Mouse (Mus musculus) heart, postnatal 36 days (tissue): ENCODE results near the gene Pck2. TPM values are rescaled to one million over a fixed set of nuclear protein-coding genes. Genes with fewer than 3 reads are reported as not detected.

Experiments used
- DNase-seq, 2 experiments: peaks; one replicate each; pipeline ENCODE4 v3.0.0; 2021 to 2022
- intact Hi-C: fragments of 180-260 bp; cut with DNase I; formaldehyde crosslinking; loops from one replicate; pipeline ENCODE4 v1.15.1; 2025
- total RNA-seq, 2 experiments: library from RNA; stranded (reverse); gene quantifications; 2 replicates each; pipeline ENCODE4 v1.2.3; 2021

Gene Pck2
- total RNA-seq, 2 experiments from 2014 or later: 12.9 to 13.2 TPM

DNA sequence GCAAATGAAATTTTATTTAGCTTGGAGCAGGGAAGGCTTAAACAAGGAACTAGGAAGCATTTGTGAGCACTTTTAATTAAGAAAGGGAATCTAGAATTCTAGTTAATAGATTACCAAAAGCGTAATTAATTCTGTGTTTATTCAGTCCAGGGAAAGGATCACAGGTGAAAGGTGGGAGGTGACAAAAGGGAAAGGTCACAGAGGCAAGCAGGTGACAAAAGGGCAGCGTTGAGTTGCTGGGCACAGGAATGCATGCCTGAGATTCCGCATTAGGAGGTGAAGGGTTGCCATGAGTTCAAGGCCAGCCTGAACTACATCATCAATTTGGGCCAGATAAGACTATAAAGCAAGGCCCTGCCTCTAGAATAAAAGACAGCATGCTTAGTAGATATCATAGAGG, 27.4 kb downstream of the Pck2 start:
- intact Hi-C loops: no loop called here
- DNase-seq: no peak

DNA sequence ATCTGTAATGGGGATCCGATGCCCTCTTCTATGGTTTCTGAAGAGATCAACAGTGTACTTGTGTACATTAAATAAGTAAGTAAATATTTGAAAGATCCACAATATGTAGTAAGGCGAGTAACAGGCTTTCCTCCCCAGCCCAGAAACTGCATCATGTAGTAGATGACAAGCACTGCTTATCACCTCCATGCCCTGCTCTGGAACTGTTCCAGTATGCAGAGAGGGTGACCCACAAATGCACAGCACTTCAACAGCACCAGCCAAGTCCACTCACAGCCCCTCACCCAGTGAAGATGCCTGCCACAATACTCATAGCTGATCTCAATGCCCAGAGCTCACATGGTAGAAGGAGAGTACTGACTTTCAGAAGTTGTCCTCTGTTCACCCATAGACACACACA, 30.5 kb downstream of the Pck2 start:
- no peak for DNase-seq
- intact Hi-C loops: no loop called here

DNA sequence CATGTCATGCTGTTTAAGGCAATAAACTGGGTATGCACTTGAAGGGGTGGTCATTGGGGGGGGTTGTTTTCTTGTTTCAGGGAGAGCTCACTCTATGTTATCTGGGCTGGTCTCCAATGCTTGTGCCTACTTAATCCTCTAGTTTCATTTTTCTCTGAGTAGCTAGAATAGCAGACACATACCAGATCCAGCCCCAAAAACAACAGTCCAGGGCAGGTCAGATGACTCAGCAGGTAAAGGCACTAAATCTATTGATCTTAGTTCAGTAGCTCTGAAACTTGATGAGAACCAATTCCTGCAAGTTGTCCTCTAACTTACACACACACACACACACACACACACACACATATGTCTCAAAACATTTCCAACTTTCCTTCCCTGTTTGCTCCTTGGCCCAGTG, 31.7 kb downstream of the Pck2 start:
- intact Hi-C loops: no loop called here
- DNase-seq: no peak

DNA sequence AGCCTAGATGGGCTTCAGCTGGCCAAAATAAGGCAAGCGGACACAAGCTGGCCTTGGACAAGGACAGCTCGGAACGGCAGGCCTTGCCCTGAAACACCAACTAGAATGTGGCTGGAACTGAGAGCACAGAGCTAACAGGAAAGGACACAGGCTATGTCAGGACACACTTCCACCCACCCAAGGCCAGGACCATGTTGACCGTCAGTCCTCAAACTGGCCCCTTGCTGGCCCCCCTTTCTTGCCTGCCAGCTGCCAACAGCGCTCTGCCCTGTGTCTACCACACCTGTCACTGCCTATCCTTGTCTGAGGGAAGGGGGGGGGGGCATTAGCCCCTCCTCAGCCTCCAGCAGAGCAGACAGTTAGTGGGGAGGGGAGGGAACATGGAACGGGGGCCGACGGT, 35.2 kb downstream of the Pck2 start, which contains the start of gene Fitm1:
Gene Fitm1, plus strand, starts transcription at position 316 of the 400 bp plus-strand sequence.
- DNase-seq: peak in 1 of 2 experiments; percentile 58
- intact Hi-C loops: no loop called here

DNA sequence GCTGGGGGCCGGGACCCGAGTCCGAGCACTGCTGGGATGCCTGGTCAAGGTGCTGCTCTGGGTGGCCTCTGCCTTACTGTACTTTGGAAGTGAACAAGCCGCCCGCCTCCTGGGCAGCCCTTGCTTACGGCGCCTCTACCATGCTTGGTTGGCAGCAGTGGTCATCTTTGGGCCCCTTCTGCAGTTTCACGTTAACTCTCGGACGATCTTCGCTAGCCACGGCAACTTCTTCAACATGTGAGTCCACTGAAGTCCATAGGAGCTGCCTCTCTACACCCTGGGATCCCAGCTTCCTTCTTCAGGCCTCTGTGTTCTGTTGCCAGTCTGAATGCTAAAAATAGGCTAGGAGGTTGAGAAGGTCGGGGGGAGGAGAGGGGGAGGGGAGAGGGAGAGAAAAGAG, 35.6 kb downstream of the Pck2 start:
- intact Hi-C loops: no loop called here
- peak in 1 of 2 experiments; percentile 45 for DNase-seq

DNA sequence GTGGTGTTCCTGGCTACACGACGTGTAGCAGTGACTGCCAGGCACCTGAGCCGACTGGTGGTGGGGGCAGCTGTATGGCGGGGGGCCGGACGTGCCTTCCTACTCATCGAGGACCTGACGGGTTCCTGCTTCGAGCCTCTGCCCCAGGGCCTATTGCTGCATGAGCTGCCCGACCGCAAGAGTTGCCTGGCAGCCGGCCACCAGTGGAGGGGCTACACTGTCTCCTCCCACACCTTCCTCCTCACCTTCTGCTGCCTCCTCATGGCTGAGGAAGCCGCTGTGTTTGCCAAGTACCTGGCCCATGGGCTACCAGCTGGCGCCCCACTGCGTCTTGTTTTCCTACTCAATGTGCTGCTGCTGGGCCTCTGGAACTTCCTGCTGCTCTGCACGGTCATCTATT, 36.3 kb downstream of the Pck2 start:
- peak in 1 of 2 experiments; percentile 31 for DNase-seq

DNA sequence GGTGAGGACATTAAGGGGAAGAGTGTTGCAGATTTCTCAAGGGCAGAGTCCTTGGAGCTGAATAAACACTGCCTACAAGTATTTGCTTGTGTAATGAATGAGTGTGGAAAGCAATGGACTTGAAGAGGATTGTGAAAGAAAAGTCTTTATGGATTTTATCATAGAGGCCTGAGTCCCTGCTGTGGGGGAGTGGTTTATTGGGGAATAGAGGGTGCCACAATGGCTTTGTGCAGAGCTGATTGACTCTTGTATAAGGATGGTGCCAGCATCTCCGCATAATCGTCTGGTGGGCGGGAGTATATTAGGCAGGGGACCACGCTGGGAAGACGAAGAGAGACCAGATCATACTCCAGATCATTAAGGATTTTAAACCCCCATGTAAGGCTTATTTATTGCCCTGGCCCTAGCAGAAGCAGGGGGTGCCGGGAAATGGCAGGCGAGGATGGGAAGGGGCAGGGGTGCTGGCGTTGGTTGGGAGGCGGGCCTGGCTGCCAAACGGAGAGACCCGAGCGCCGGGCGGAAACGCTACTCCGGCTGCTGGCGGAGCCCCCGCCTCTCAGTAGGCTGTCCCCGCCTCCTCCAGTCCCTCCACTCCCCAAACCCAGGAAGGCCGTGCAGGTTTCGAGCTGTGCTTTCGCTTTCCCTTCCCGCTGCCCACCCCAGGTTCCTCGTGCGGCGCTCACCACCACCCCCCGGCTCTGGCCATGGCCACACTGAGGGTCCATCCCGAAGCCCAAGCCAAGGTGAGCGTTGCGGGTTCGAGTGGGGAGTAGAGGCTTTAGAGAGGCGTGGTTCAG, 38.0 kb downstream of the Pck2 start, which contains the start of gene Psme1:
Gene Psme1, plus strand, starts transcription at position 253 of the 797 bp plus-strand sequence.
- intact Hi-C loops: no loop called here
- peak; percentile 77 to 82 for DNase-seq

More for the DNA sequence above, 36.3 kb downstream of the Pck2 start:
- intact Hi-C loops: no loop called here

DNA sequence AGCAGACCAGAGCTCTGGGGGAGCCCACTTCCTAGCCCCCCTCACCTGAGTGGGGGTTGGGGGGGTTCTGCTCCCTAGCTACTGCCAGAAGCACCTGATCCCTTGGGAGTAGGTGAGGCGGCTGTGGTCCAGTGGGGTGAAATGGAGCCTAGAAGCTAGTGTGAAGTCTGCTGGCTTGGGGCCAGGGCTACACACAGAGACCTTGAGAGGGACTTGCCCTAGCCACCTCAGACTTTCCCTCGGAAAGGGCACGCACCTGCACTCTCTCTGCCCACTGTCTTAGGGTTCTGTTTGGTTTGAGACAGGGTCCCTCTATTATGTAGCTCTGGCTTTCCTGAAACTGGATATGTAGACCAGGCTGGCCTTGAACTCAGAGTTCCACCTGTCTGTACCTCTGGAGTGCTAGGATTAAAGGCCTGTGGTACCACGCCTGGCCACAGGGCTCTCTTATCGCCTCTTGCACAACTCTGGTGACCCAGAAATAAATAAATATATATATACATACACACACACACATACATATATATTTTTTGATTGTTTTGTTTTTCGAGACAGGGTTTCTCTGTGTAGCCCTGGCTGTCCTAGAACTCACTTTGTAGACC, 38.7 kb downstream of the Pck2 start:
- peak in 1 of 2 experiments; percentile 66 for DNase-seq
- intact Hi-C loops: no loop called here

DNA sequence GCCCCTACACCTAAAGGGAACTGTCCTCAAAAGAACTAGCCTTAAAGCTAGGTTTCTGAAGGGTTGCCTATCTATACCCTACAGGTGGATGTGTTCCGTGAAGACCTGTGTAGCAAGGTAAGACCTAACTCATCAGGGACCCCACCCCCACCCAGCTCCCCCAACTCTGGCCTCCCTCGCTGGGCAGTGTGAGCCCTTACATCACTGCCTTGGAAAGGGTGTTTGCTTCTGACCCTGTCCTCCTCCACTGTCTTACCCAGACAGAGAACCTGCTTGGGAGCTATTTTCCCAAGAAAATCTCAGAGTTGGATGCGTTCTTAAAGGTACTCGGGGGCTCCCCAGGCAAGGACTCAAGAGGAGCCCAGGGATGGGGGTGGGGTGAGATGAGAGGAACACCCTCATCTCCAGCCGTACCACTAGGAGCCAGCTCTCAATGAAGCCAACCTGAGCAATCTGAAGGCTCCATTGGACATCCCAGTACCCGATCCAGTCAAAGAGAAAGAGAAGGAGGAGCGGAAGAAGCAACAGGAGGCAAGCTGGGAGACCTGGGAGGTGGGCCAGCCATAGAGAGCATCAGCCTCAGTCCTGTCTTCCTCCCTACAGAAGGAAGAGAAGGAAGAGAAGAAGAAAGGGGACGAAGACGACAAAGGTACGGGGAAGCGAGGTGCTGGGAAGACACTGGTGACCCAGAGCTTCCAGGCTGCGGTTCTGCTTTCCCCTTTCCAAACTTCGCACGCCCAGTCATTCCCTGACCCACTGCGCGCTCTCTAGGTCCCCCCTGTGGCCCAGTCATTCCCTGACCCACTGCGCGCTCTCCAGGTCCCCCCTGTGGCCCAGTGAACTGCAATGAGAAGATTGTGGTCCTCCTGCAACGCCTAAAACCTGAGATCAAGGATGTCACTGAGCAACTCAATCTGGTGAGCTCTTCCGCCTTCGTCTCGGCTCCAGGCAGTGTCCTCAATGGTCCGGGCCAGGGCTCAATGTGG, 39.7 kb downstream of the Pck2 start:
- no peak for DNase-seq

DNA sequence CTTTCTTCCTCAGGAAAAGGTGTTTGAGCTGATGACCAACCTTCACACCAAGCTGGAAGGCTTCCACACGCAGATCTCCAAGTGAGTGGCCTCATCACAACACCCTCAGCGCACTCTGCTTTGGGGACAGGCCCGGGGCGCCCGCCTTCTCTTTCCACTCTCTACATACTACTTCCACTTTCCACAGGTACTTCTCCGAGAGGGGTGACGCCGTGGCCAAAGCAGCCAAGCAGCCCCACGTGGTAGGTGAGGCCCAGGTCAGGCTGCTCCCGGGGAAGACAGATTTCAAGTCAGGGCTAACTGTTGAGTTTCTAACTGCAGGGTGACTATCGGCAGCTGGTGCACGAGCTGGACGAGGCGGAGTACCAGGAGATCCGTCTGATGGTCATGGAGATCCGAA, 40.7 kb downstream of the Pck2 start:
- DNase-seq: no peak
- intact Hi-C loops: no loop called here

More for the DNA sequence above, 39.7 kb downstream of the Pck2 start:
- intact Hi-C loops: no loop called here

DNA sequence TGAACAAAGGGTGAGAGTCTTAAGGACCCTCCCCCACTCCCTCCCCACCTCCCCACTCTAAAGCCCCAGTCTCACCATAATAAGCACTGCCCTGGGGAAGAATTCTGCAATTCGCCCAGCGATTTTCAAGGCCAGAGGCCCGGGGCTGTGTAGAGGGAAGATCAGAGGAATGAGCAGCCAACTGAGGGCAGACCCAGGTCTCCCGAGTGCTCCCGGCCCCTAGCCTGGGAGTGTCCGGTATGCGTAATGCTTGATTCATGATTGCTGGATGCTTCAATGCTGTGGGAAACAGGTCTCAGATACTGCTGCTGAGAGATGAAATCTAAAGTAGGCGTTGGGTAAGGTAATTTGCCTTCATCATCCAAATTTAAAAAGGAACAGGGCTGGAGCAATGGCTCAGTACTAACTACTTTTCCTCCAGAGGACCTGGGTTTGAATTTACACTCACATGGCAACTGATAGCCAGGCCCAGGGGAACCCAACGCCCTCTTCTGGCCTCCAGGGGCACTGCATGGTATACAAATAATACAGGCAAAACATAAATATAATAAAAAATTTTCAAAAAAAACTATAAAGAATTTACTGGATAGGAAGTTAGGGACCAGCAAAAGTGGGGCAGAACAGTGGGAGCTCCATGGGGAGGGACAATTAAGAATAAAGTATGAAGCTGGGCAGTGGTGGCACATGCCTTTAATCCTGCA, 42.1 kb downstream of the Pck2 start:
- intact Hi-C loops: no loop called here
- no peak for DNase-seq

DNA sequence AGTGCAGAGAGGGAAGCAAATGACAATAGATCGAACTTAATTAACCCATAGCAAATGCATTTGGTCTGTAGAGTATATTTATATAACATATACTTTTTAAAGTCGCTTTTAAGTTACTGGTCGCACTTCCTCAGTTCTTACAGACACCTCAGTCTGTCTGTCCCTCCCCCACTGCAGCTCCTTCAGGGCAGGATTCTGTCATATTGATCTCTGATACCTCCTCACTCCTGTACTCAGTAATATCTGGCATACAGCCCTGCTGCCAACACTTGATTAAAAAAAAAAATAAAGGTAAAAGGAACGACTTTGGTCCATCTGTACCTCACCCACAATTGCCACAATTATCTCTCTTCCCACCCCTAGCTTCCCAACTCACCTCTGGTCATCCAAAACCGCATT, 44.2 kb downstream of the Pck2 start:
- DNase-seq: no peak
- intact Hi-C loops: no loop called here

DNA sequence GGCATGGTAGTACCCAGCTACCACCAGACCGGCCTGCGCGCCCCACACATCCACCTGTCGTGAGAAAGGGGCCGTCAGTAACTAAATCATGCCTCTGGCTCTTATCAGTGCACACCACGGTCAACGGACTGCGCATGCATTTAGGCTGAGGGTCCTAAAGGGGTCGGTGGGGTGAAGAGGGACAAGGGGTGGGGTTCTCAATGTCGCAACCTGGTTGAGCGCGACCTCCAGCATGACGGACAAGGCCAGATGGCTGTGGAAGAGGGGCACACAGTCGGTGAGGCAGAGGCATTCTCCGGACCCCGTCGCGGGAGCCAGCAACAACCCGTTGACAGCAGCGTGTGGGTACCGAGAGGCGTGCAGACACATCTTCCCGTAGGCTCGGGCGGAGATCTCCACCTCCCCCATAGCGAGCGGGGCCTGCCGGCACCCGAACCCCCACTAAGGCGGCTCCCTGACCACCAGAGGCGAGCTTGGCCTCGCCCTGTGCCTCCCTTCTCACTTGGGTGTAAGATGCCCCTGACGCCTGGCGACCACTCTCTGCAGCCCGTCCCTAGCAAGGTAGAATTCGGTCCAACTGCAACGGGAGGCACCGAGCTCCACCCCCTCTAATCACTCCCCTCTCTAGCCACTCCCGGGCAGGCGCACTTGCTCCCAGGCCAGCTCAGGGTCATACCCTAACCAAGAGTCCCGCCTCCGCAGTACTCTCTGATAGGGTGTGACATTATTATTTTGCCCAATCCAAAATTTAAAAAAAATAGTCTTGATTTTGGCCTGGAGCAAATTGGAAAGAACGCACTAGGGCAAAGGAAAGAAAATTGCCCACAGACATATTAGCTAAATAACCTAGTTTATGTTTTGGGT, 44.9 kb downstream of the Pck2 start, which contains the start of gene Emc9:
Gene Emc9, minus strand, starts transcription at position 601 of the 864 bp plus-strand sequence.
- intact Hi-C loops: no loop called here
- peak; percentile 77 to 81 for DNase-seq

DNA sequence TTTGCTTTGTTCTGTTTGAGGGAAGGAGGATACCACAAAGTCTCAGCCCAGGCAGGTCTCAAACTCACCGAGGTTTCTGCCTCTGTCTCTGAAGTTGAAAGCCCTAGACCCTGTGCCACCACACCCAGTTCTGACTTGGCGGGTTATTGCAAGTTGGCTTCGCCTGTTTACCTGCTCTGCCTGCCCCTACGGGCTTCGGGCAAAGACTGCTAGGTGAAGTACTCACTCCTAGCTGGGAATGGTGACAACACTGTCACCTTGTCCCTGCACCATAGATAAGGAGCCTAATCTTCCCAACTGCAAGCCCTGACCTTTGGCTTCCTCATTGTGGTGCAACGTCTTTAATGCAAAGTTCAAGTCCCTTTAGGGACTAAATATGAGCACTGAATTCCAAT, 45.5 kb downstream of the Pck2 start:
- no peak for DNase-seq
- intact Hi-C loops: no loop called here

DNA sequence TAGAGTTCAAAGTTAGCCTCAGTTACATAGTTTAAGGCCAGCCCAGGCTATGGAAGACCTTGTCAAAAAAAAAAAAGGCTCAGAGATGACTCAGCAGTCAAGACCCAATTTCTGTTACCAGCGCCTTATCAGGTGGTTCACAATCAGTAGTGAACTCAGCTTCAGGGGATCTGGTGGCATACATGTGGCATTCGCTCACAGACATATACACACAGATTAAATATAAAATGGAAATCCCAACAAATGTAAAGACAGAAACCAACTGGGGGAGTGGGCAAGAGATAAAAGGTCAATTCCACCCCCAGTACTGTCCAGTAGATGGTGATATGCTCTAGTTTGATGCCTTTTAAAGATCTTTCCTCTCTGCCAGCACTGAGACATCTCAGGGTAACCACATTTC, 46.1 kb downstream of the Pck2 start:
- DNase-seq: no peak
- intact Hi-C loops: no loop called here

DNA sequence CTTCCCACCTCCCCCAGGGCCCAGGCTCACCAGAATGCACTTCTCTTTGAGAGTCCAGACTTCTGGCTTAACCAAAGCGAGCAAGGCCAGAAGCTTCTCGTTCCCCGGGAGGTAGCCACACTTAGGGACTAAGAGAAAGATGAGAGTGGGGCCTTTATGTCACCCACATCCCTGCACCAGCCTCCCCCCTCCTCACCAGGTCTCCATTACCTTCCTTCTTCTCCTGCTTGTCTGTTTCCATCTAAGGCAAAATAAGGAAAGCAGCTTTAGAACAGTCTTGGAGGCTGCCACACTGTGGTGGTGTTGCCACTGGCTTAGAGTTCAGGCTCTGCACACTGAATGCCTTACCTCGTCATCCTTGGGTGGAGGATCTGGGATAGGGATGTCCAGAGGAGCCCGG, 49.2 kb downstream of the Pck2 start:
- intact Hi-C loops: no loop called here
- no peak for DNase-seq

DNA sequence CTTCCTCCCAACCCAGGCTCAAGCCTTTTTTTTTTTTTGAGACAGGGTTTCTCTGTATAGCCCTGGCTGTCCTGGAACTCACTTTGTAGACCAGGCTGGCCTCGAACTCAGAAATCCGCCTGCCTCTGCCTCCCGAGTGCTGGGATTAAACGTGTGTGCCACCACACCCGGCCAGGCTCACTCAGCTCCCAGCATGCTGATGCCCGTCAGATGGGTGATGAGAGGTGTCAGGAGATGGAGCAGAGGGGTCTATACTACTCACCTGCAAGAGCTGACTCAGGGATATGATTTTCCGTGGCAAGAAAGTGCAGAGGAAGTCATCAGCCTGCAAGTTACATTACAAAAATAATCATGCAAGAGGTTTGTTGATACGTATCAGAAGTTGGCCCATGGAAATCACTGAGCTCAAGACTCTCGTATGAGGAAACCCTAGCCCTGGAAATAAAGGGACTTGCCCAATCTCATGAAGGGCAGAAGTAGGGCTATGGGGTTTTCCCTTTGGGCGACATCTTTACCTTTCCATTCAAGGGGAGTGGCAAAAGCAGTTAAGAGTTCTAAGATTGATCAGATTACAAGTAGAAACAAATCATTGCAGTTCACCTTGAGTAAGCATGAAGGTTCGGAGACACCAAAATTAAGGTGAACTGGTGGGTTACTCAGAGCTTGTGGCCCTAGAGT, 49.8 kb downstream of the Pck2 start:
- intact Hi-C loops: no loop called here
- no peak for DNase-seq

DNA sequence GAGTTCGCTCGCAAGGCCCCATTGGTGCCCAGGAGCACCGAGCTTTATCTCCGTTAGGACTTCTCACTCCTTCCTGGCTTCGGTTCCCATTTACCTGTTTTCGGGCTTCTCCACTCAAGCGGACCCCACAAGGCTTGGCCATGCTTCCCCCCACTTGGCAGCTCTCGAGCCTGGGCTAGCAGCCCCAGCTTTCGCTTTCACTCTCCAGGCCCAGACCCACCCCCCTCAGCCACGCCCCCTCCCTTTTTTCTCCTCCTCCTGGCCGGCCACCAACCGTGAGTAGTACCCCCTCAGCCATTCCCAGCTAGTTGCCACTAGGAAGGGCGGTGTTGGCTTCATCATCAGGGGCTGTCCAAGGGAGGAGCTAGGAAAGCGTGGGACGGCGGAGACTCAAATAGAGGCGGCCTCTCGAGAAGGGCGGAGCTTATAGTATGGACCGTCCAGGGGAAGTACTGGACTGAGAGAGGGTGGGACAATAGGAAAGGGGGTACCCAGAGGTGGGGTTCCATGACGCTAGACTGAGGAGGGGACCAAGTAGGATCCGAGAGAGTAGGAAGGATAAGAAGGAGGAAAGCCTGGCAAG, 50.8 kb downstream of the Pck2 start, which contains the start of gene Psme2:
Gene Psme2, minus strand, starts transcription at position 366 of the 583 bp plus-strand sequence.
- DNase-seq: peak in 1 of 2 experiments; percentile 90
- intact Hi-C loops: no loop called here
